Comparison of ENCODE assay signal across 26 mouse cellular contexts in genomic region chr12:32248483-32248882, GRCm38 (mm10).
"Had no signal": no experiment of that assay in that cellular context is flagged by ENCODE, and none has a peak within 500 bp of the region (broad histone marks: within the 10 kb centered on the region; RNA-seq: fewer than 3 reads in every experiment).

No protein-coding gene starts in this region.

- H3K27ac ChIP-seq: gastrocnemius, adult 2 months; heart, embryonic 10.5 days; hindbrain, embryonic 10.5 days; hindbrain, embryonic 12.5 days; hindbrain, embryonic 14.5 days; intestine, embryonic 15.5 days; kidney, embryonic 15.5 days; kidney, postnatal 0 days; left cerebral cortex, adult 2 months; limb, embryonic 10.5 days; limb, embryonic 12.5 days; liver, embryonic 14.5 days had no signal

- H3K27me3 ChIP-seq: heart, embryonic 12.5 days; hindbrain, embryonic 12.5 days; kidney, embryonic 15.5 days had no signal

- DNase-seq: gastrocnemius, adult 2 months; gastrocnemius, postnatal 10 days; gastrocnemius, postnatal 25 days; heart, adult 18-20 months; heart, postnatal 10 days; heart, postnatal 4 days; kidney, adult 11 months; kidney, adult 2 months; kidney, adult 9 months; kidney, postnatal 14 days; kidney, postnatal 36 days; liver had no signal

- H3K4me2 ChIP-seq: heart, embryonic 12.5 days; hindbrain, embryonic 12.5 days; hindbrain, embryonic 14.5 days; intestine, embryonic 15.5 days; kidney, embryonic 15.5 days; limb, embryonic 12.5 days had no signal

- H3K9ac ChIP-seq: heart, embryonic 12.5 days; hindbrain, embryonic 12.5 days; hindbrain, embryonic 14.5 days; intestine, embryonic 15.5 days; kidney, embryonic 15.5 days; limb, embryonic 12.5 days; liver, embryonic 14.5 days had no signal

- H3K4me1 ChIP-seq: heart, embryonic 10.5 days; heart, embryonic 12.5 days; hindbrain, embryonic 10.5 days; hindbrain, embryonic 12.5 days; intestine, embryonic 15.5 days; kidney, embryonic 15.5 days; limb, embryonic 10.5 days; limb, embryonic 12.5 days had no signal

- H3K9me3 ChIP-seq: heart, embryonic 10.5 days; heart, embryonic 12.5 days; hindbrain, embryonic 10.5 days; hindbrain, embryonic 12.5 days; intestine, embryonic 15.5 days; kidney, embryonic 15.5 days; limb, embryonic 10.5 days; limb, embryonic 12.5 days had no signal

- H3K4me3 ChIP-seq: gastrocnemius, adult 2 months; heart, embryonic 10.5 days; heart, embryonic 12.5 days; hindbrain, embryonic 10.5 days; hindbrain, embryonic 12.5 days; intestine, embryonic 15.5 days; kidney, embryonic 15.5 days; left cerebral cortex, adult 2 months; limb, embryonic 10.5 days; limb, embryonic 12.5 days had no signal

- H3K36me3 ChIP-seq: heart, embryonic 10.5 days; heart, embryonic 12.5 days; hindbrain, embryonic 10.5 days; hindbrain, embryonic 12.5 days; intestine, embryonic 15.5 days; kidney, embryonic 15.5 days; limb, embryonic 10.5 days; limb, embryonic 12.5 days had no signal

- ATAC-seq: hindbrain, embryonic 16.5 days; inflammation-experienced regulatory T-cells, adult 6 months; intestine, embryonic 15.5 days had no signal
